Comparison of ENCODE assay signal across 8 mouse cellular contexts in genomic region chr17:57264972-57265945, GRCm38 (mm10). TPM values are rescaled to one million over a fixed set of nuclear protein-coding genes. Genes with fewer than 3 reads are reported as not detected.
A peak's percentile ranks its signal among the peaks of the same experiment; 100 is the strongest.
DNase-seq lines count a peak whose midpoint lies in the region; ATAC-seq and TF ChIP-seq lines count a peak whose summit lies in the region.

No protein-coding gene starts in this region.

- 35% methylated on average over 21 of the region's 22 CpGs for WGBS in liver, postnatal 0 days (ENCODE audit: insufficient replicate concordance)
- 27% methylated on average over 21 of the region's 22 CpGs for WGBS in neural tube, embryonic 12.5 days

- H3K9ac ChIP-seq in liver, postnatal 0 days (replicated peaks) = no peak overlapping the region
- no peak overlapping the region for H3K9ac ChIP-seq in neural tube, embryonic 12.5 days

- peak overlapping the region; percentile 45 for H3K4me2 ChIP-seq in liver, postnatal 0 days (ENCODE audit: low read depth, low read length)
- H3K4me2 ChIP-seq in neural tube, embryonic 12.5 days (replicated peaks) = 0 out of 2 replicates have a peak overlapping the region, but pooled peaks have one; percentile 3

- peak; percentile 88 for ATAC-seq in granulocyte monocyte progenitor cell, adult 5-6 weeks (replicated peaks; ENCODE audit: poor library complexity, severe bottlenecking)
- peak; percentile 83 for ATAC-seq in liver, postnatal 0 days
- peak; percentile 35; the same call in 1 of the 2 replicates for ATAC-seq in neural tube, embryonic 12.5 days (ENCODE audit: low FRiP score, low read depth)

- TF ChIP-seq EP300 in liver, postnatal 0 days (IDR thresholded peaks at IDR 0.05; ENCODE audit: low read depth) = no peak

- peaks cover 20% of the 10 kb centered on the region for H3K36me3 ChIP-seq in liver, postnatal 0 days (replicated peaks; ENCODE audit: insufficient read depth, low read length)
- peaks cover 30% of the 10 kb centered on the region for H3K36me3 ChIP-seq in neural tube, embryonic 12.5 days

- DNase-seq in thymus, adult 18-20 months = peak; percentile 41 to 52
- no peak for DNase-seq in thymus, postnatal 0 days (ENCODE audit: low spot score)
- peak; percentile 51 to 71 for DNase-seq in cerebellum, postnatal 36 days
- DNase-seq in kidney, adult 11 months = peak; percentile 93
- peak; percentile 76 for DNase-seq in liver, postnatal 0 days
- peak; percentile 82 to 89 for DNase-seq in urinary bladder, postnatal 36 days (ENCODE audit: low spot score in 2 of 2)

- no peaks in the 10 kb centered on the region for H3K9me3 ChIP-seq in liver, postnatal 0 days (ENCODE audit: low read length)
- H3K9me3 ChIP-seq in neural tube, embryonic 12.5 days = no peaks in the 10 kb centered on the region

- no peak overlapping the region for H3K27ac ChIP-seq in liver, postnatal 0 days (ENCODE audit: low read depth)
- no peak overlapping the region for H3K27ac ChIP-seq in neural tube, embryonic 12.5 days

- H3K4me1 ChIP-seq in liver, postnatal 0 days (ENCODE audit: insufficient read depth) = peaks cover 7% of the 10 kb centered on the region; the same call in 1 of the 2 replicates
- H3K4me1 ChIP-seq in neural tube, embryonic 12.5 days = no peaks in the 10 kb centered on the region

- peak; percentile 18; the same call in 1 of the 2 replicates for TF ChIP-seq CTCF in liver, postnatal 0 days (IDR thresholded peaks at IDR 0.05; ENCODE audit: low read depth)

- H3K27me3 ChIP-seq in liver, postnatal 0 days (ENCODE audit: insufficient read depth, low read length) = no peaks in the 10 kb centered on the region
- H3K27me3 ChIP-seq in neural tube, embryonic 12.5 days (replicated peaks) = no peaks in the 10 kb centered on the region

- H3K4me3 ChIP-seq in liver, postnatal 0 days (ENCODE audit: low read depth, low read length) = 0 out of 2 replicates have a peak overlapping the region, but pooled peaks have one; percentile 3
- H3K4me3 ChIP-seq in neural tube, embryonic 12.5 days = no peak overlapping the region

RNA-seq across cellular contexts. Expression of gene Vav1, which starts 13.6 kb away (rescaled TPM):
- 131 and 133 TPM in 2 replicates for polyA plus RNA-seq in thymus, postnatal 0 days (2015; fragmentation: Nextera tagmentation; extraction: Ambion mirVana)
- 139 and 141 TPM in 2 replicates for total RNA-seq in granulocyte monocyte progenitor cell, adult 5-6 weeks (2014; fragmentation: Nextera tagmentation)
- total RNA-seq in granulocyte monocyte progenitor cell, adult 5-6 weeks (2017) = 284 and 301 TPM in 2 replicates
- 13.1 and 14.1 TPM in 2 replicates for polyA plus RNA-seq in liver, postnatal 0 days (2015; fragmentation: Nextera tagmentation; extraction: Ambion mirVana)
- polyA plus RNA-seq in neural tube, embryonic 12.5 days (2016; fragmentation: Nextera tagmentation; extraction: Ambion mirVana) = 1.8 and 2.0 TPM in 2 replicates

RNA-seq across cellular contexts. Expression of gene Trip10, which starts 16.0 kb away (rescaled TPM):
- polyA plus RNA-seq in thymus, postnatal 0 days (2015; fragmentation: Nextera tagmentation; extraction: Ambion mirVana) = 15.7 and 18.2 TPM in 2 replicates
- total RNA-seq in granulocyte monocyte progenitor cell, adult 5-6 weeks (2014; fragmentation: Nextera tagmentation) = 8.3 and 9.9 TPM in 2 replicates
- 5.6 and 8.6 TPM in 2 replicates for total RNA-seq in granulocyte monocyte progenitor cell, adult 5-6 weeks (2017)
- polyA plus RNA-seq in liver, postnatal 0 days (2015; fragmentation: Nextera tagmentation; extraction: Ambion mirVana) = 9.3 TPM in 2 replicates
- polyA plus RNA-seq in neural tube, embryonic 12.5 days (2016; fragmentation: Nextera tagmentation; extraction: Ambion mirVana) = 19.7 and 20.6 TPM in 2 replicates

RNA-seq across cellular contexts. Expression of gene Gpr108, which starts 17.0 kb away (rescaled TPM):
- 37.3 and 40.0 TPM in 2 replicates for polyA plus RNA-seq in thymus, postnatal 0 days (2015; fragmentation: Nextera tagmentation; extraction: Ambion mirVana)
- total RNA-seq in granulocyte monocyte progenitor cell, adult 5-6 weeks (2014; fragmentation: Nextera tagmentation) = 26.6 and 27.2 TPM in 2 replicates
- 18.9 and 20.9 TPM in 2 replicates for total RNA-seq in granulocyte monocyte progenitor cell, adult 5-6 weeks (2017)
- 9.0 and 9.2 TPM in 2 replicates for polyA plus RNA-seq in liver, postnatal 0 days (2015; fragmentation: Nextera tagmentation; extraction: Ambion mirVana)
- polyA plus RNA-seq in neural tube, embryonic 12.5 days (2016; fragmentation: Nextera tagmentation; extraction: Ambion mirVana) = 24.2 and 24.3 TPM in 2 replicates

RNA-seq across cellular contexts. Expression of gene C3, which starts 37.3 kb away (rescaled TPM):
- polyA plus RNA-seq in thymus, postnatal 0 days (2015; fragmentation: Nextera tagmentation; extraction: Ambion mirVana) = 5.0 and 5.4 TPM in 2 replicates
- total RNA-seq in granulocyte monocyte progenitor cell, adult 5-6 weeks (2014; fragmentation: Nextera tagmentation) = 59.6 and 67.4 TPM in 2 replicates
- total RNA-seq in granulocyte monocyte progenitor cell, adult 5-6 weeks (2017) = 146 and 183 TPM in 2 replicates
- polyA plus RNA-seq in liver, postnatal 0 days (2015; fragmentation: Nextera tagmentation; extraction: Ambion mirVana) = 1,136 and 1,364 TPM in 2 replicates
- polyA plus RNA-seq in neural tube, embryonic 12.5 days (2016; fragmentation: Nextera tagmentation; extraction: Ambion mirVana) = 0.68 and 0.97 TPM in 2 replicates

Comparison
In these comparisons a context has a peak if more than half of its experiments do, and no peak if none do; other contexts are left out.
1. ATAC-seq: peak in every context shown above with its lines; median percentile 88 in granulocyte monocyte progenitor cell, adult 5-6 weeks; 83 in liver, postnatal 0 days; 35 in neural tube, embryonic 12.5 days.